Mouse (Mus musculus) small intestine, adult 2 months (tissue): ENCODE results near the gene Sprn.

ENCODE experiments used
- CTCF ChIP-seq: fragments of 200-500 bp; IDR thresholded peaks from 2 replicates; pipeline ENCODE4 v1.5.1; 2012; ENCODE audit warnings: low read depth, mild to moderate bottlenecking, control low read depth, inconsistent platforms, low read length, moderate library complexity, mixed read lengths; ENCODE audit not compliant: insufficient replicate concordance, insufficient read length; ENCODE audit errors: extremely low read depth
- POLR2A ChIP-seq: fragments of 200-500 bp; IDR thresholded peaks from 2 replicates; pipeline ENCODE4 v1.6.1; 2012; ENCODE audit warnings: low read depth, mild to moderate bottlenecking, control low read depth, inconsistent platforms, low read length, moderate library complexity

DNA sequence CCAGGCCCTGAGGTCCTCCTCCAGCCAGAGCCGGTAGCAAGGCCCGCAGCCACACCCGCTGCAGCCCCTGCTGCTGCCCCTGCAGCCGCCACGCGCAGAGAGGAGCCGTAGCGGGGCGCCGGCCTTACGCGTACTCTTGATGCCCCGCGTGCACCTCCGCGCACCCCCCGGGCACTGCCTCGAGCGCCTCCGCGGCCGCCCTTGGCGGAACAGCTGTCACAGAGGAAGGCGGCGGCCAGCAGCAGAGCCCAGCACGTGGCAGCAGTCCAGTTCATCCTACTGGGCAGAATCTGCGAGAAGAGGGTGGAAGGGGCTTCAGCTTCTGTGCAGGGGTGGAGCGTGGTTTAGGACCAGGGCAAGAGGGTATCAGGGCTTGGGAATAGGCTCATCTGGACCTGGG, 1.3 kb downstream of the Sprn start:
- TF ChIP-seq CTCF (no peak), POLR2A (no peak)
